Mouse (Mus musculus) liver, embryonic 13.5 days (tissue): Measurements from ENCODE around the gene Dync1li1. TPM values are rescaled to one million over a fixed set of nuclear protein-coding genes. Genes with fewer than 3 reads are reported as not detected.
"Not testable (repeated sequence)": the region's sequence is repeated elsewhere in the genome, so short reads cannot be mapped to it uniquely, and the experiment has no call there.

ENCODE experiments used
- ATAC-seq: fragments of 200-750 bp; cut with Nextera tagmentation; 2 replicates; pipeline ENCODE4 v1.8.0; 2017; ENCODE audit warnings: low read depth, mild to moderate bottlenecking, moderate number of reproducible peaks, moderate library complexity
- DNase-seq: peaks from one replicate; pipeline ENCODE4 v3.0.0; 2022
- H3K27ac ChIP-seq: fragments of 300-500 bp; sonication (generic); 2 replicates; pipeline ENCODE4 v1.5.1; 2015; ENCODE audit warnings: moderate library complexity, mild to moderate bottlenecking, inconsistent platforms
- H3K27me3 ChIP-seq: fragments of 300-500 bp; sonication (generic); 2 replicates; pipeline ENCODE4 v1.6.1; 2015; ENCODE audit warnings: mild to moderate bottlenecking, inconsistent platforms
- H3K36me3 ChIP-seq: fragments of 300-500 bp; sonication (generic); 2 replicates; pipeline ENCODE4 v1.6.1; 2015; ENCODE audit warnings: mild to moderate bottlenecking, inconsistent platforms
- H3K4me1 ChIP-seq: fragments of 300-500 bp; sonication (generic); replicated peaks from 2 replicates; pipeline ENCODE4 v1.6.1; 2015; ENCODE audit warnings: inconsistent platforms
- H3K4me2 ChIP-seq: fragments of 300-500 bp; sonication (generic); 2 replicates; pipeline ENCODE4 v1.6.1; 2015; ENCODE audit warnings: inconsistent platforms, mild to moderate bottlenecking, moderate library complexity
- H3K4me3 ChIP-seq: fragments of 300-500 bp; sonication (generic); replicated peaks from 2 replicates; pipeline ENCODE4 v1.5.1; 2015; ENCODE audit warnings: mild to moderate bottlenecking, inconsistent platforms
- H3K9ac ChIP-seq: fragments of 300-500 bp; sonication (generic); 2 replicates; pipeline ENCODE4 v1.6.1; 2015; ENCODE audit warnings: mild to moderate bottlenecking, inconsistent platforms
- H3K9me3 ChIP-seq: fragments of 300-500 bp; sonication (generic); replicated peaks from 2 replicates; pipeline ENCODE4 v1.6.1; 2016; ENCODE audit warnings: inconsistent platforms
- WGBS: fragments of 180-500 bp; shearing (Covaris S2); methylation state at CpG from one replicate; pipeline ENCODE4 v1.1.7; 2015; ENCODE audit not compliant: insufficient replicate concordance; 5-methylcytosine and 5-hydroxymethylcytosine counted together
- polyA plus RNA-seq: library from polyadenylated mRNA; unstranded; fragments of >200 nt; fragmentation: Nextera tagmentation; extraction: Ambion mirVana; gene quantifications from 2 replicates; pipeline ENCODE4 v1.2.1, GENCODE M21; 2015

Gene Dync1li1
- polyA plus RNA-seq, 1 experiment from 2014 or later = 23.2 TPM

GRCm38 (mm10) chr9:114679944-114680343 lies 8.6 kb upstream of the Dync1li1 start:
- no peaks in the 10 kb centered on the region for H3K4me1 ChIP-seq
- no peak overlapping the region for H3K4me3 ChIP-seq
- H3K27ac ChIP-seq = no peak overlapping the region
- 56% methylated on average over 5 of the region's 5 CpGs for WGBS
- no peaks in the 10 kb centered on the region for H3K9me3 ChIP-seq
- H3K9ac ChIP-seq = no peak overlapping the region
- DNase-seq = no peak
- H3K27me3 ChIP-seq = no peaks in the 10 kb centered on the region
- no peak for ATAC-seq
- no peaks in the 10 kb centered on the region for H3K36me3 ChIP-seq
- no peak overlapping the region for H3K4me2 ChIP-seq

- Histone ChIP-seq H3K4me2 (no peak overlapping the region), H3K27ac (no peak overlapping the region), H3K36me3 (no peaks in the 10 kb centered on the region), H3K9me3 (no peaks in the 10 kb centered on the region), H3K4me1 (no peaks in the 10 kb centered on the region), H3K27me3 (no peaks in the 10 kb centered on the region), H3K4me3 (no peak overlapping the region), H3K9ac (no peak overlapping the region)
- ATAC-seq = no peak
- WGBS = 49% methylated on average over 6 of the region's 6 CpGs
- DNase-seq = no peak
Observed at GRCm38 (mm10) chr9:114680531-114680930, 8.1 kb upstream of the Dync1li1 start.

- WGBS = 57% methylated on average over 4 of the region's 4 CpGs
- no peaks in the 10 kb centered on the region for H3K36me3 ChIP-seq
Observed at GRCm38 (mm10) chr9:114682193-114682592, 6.4 kb upstream of the Dync1li1 start.

GRCm38 (mm10) chr9:114686245-114686644 lies 2.3 kb upstream of the Dync1li1 start:
- Histone ChIP-seq H3K4me2 (no peak overlapping the region), H3K27me3 (no peaks in the 10 kb centered on the region), H3K4me3 (no peak overlapping the region), H3K4me1 (peaks cover 26% of the 10 kb centered on the region), H3K27ac (no peak overlapping the region), H3K36me3 (peaks cover 5% of the 10 kb centered on the region; the same call in 1 of the 2 replicates), H3K9ac (no peak overlapping the region), H3K9me3 (no peaks in the 10 kb centered on the region)
- 55% methylated on average over 7 of the region's 7 CpGs for WGBS
- DNase-seq (no peak), ATAC-seq (no peak)

More at GRCm38 (mm10) chr9:114682193-114682592, 6.4 kb upstream of the Dync1li1 start:
- DNase-seq = no peak
- ATAC-seq = no peak
- no peak overlapping the region for H3K4me3 ChIP-seq
- no peak overlapping the region for H3K27ac ChIP-seq
- no peak overlapping the region for H3K9ac ChIP-seq
- H3K9me3 ChIP-seq = no peaks in the 10 kb centered on the region
- no peak overlapping the region for H3K4me2 ChIP-seq
- no peaks in the 10 kb centered on the region for H3K4me1 ChIP-seq
- H3K27me3 ChIP-seq = no peaks in the 10 kb centered on the region

GRCm38 (mm10) chr9:114687639-114688038 lies 951 bp upstream of the Dync1li1 start:
- ATAC-seq = no peak
- peak overlapping the region; percentile 86 for H3K9ac ChIP-seq
- H3K4me2 ChIP-seq = peak overlapping the region; percentile 96
- DNase-seq = no peak
- H3K4me1 ChIP-seq = peaks cover 32% of the 10 kb centered on the region
- WGBS = 74% methylated on average over 13 of the region's 13 CpGs
- H3K4me3 ChIP-seq = peak overlapping the region; percentile 79
- no peaks in the 10 kb centered on the region for H3K9me3 ChIP-seq
- H3K27me3 ChIP-seq = no peaks in the 10 kb centered on the region
- peaks cover 16% of the 10 kb centered on the region for H3K36me3 ChIP-seq
- no peak overlapping the region for H3K27ac ChIP-seq

- Histone ChIP-seq H3K36me3 (peaks cover 21% of the 10 kb centered on the region), H3K4me1 (peaks cover 32% of the 10 kb centered on the region), H3K4me3 (peak overlapping the region; percentile 79), H3K9ac (peak overlapping the region; percentile 86), H3K27ac (peak overlapping the region; percentile 96), H3K9me3 (no peaks in the 10 kb centered on the region), H3K4me2 (peak overlapping the region; percentile 96), H3K27me3 (no peaks in the 10 kb centered on the region)
- DNase-seq (no peak), ATAC-seq (peak; percentile 88)
- 0% methylated on average over 42 of the region's 50 CpGs for WGBS
Observed at GRCm38 (mm10) chr9:114688953-114689407, 390 bp downstream of the Dync1li1 start.

- Histone ChIP-seq H3K27me3 (no peaks in the 10 kb centered on the region), H3K4me1 (peaks cover 32% of the 10 kb centered on the region), H3K9ac (peak overlapping the region; percentile 86), H3K27ac (no peak overlapping the region), H3K9me3 (no peaks in the 10 kb centered on the region), H3K36me3 (peaks cover 27% of the 10 kb centered on the region), H3K4me2 (peak overlapping the region; percentile 96), H3K4me3 (peak overlapping the region; percentile 79)
- ATAC-seq = no peak
- 21% methylated on average over 10 of the region's 10 CpGs for WGBS
- DNase-seq = no peak
Observed at GRCm38 (mm10) chr9:114690119-114690601, 1.6 kb downstream of the Dync1li1 start.

- no peak overlapping the region for H3K4me2 ChIP-seq
- ATAC-seq (no peak), DNase-seq (no peak)
- no peak overlapping the region for H3K27ac ChIP-seq
- no peak overlapping the region for H3K4me3 ChIP-seq
- H3K36me3 ChIP-seq = peaks cover 27% of the 10 kb centered on the region
- H3K4me1 ChIP-seq = peaks cover 32% of the 10 kb centered on the region
- H3K9ac ChIP-seq = no peak overlapping the region
- H3K27me3 ChIP-seq = no peaks in the 10 kb centered on the region
- no peaks in the 10 kb centered on the region for H3K9me3 ChIP-seq
Observed at GRCm38 (mm10) chr9:114691112-114691511, 2.5 kb downstream of the Dync1li1 start.

- not testable (repeated sequence) for ATAC-seq
- WGBS = 94% methylated on average over 8 of the region's 8 CpGs
Observed at GRCm38 (mm10) chr9:114695662-114696061, 7.1 kb downstream of the Dync1li1 start.

GRCm38 (mm10) chr9:114697072-114697471 lies 8.5 kb downstream of the Dync1li1 start:
- DNase-seq (no peak), ATAC-seq (no peak)
- Histone ChIP-seq H3K9ac (no peak overlapping the region), H3K4me2 (no peak overlapping the region), H3K9me3 (no peaks in the 10 kb centered on the region), H3K27ac (no peak overlapping the region), H3K27me3 (no peaks in the 10 kb centered on the region), H3K4me1 (peaks cover 26% of the 10 kb centered on the region), H3K4me3 (no peak overlapping the region), H3K36me3 (peaks cover 34% of the 10 kb centered on the region)
- 81% methylated on average over 4 of the region's 4 CpGs for WGBS

More at GRCm38 (mm10) chr9:114695662-114696061, 7.1 kb downstream of the Dync1li1 start:
- not testable (repeated sequence) for H3K27ac ChIP-seq, H3K4me3 ChIP-seq, H3K9ac ChIP-seq, H3K9me3 ChIP-seq, DNase-seq, H3K27me3 ChIP-seq, H3K4me2 ChIP-seq
- H3K4me1 ChIP-seq = peaks cover 25% of the 10 kb centered on the region
- H3K36me3 ChIP-seq = peaks cover 38% of the 10 kb centered on the region

- no peak for DNase-seq
- Histone ChIP-seq H3K4me1 (peaks cover 24% of the 10 kb centered on the region), H3K9ac (no peak overlapping the region), H3K27me3 (no peaks in the 10 kb centered on the region), H3K4me2 (no peak overlapping the region), H3K9me3 (no peaks in the 10 kb centered on the region), H3K36me3 (peaks cover 27% of the 10 kb centered on the region), H3K4me3 (no peak overlapping the region), H3K27ac (no peak overlapping the region)
- WGBS = 84% methylated on average over 5 of the region's 5 CpGs
- no peak for ATAC-seq
Observed at GRCm38 (mm10) chr9:114697926-114698325, 9.3 kb downstream of the Dync1li1 start.

- H3K27ac ChIP-seq = no peak overlapping the region
- no peaks in the 10 kb centered on the region for H3K9me3 ChIP-seq
- H3K27me3 ChIP-seq = no peaks in the 10 kb centered on the region
- no peak overlapping the region for H3K4me2 ChIP-seq
- 70% methylated on average over 6 of the region's 6 CpGs for WGBS
- no peak overlapping the region for H3K4me3 ChIP-seq
- peaks cover 26% of the 10 kb centered on the region for H3K36me3 ChIP-seq
- DNase-seq (no peak), ATAC-seq (no peak)
- no peak overlapping the region for H3K9ac ChIP-seq
- peaks cover 24% of the 10 kb centered on the region for H3K4me1 ChIP-seq
Observed at GRCm38 (mm10) chr9:114699262-114699661, 10.7 kb downstream of the Dync1li1 start.
